Mouse (Mus musculus) intestine, embryonic 14.5 days (tissue): ENCODE results near the gene Zfp710. TPM values are rescaled to one million over a fixed set of nuclear protein-coding genes. Genes with fewer than 3 reads are reported as not detected.

Experiments used
- ATAC-seq: fragments of 200-750 bp; cut with Nextera tagmentation; replicated peaks from 2 replicates; pipeline ENCODE4 v1.8.0; 2017; ENCODE audit warnings: low read depth, moderate number of reproducible peaks, moderate TSS enrichment, moderate library complexity; ENCODE audit not compliant: low FRiP score, low TSS enrichment
- DNase-seq: peaks from one replicate; pipeline ENCODE4 v3.0.0-alpha.2; 2018; ENCODE audit warnings: low spot score
- H3K27ac ChIP-seq: fragments of 300-500 bp; sonication (generic); 2 replicates; pipeline ENCODE4 v1.5.1; 2014; ENCODE audit warnings: low read depth, mild to moderate bottlenecking, control low read depth
- H3K27me3 ChIP-seq: fragments of 300-500 bp; sonication (generic); replicated peaks from 2 replicates; pipeline ENCODE4 v1.6.1; 2014; ENCODE audit warnings: low read length, control low read depth; ENCODE audit not compliant: control insufficient read depth, insufficient read depth
- H3K36me3 ChIP-seq: fragments of 300-500 bp; sonication (generic); 2 replicates; pipeline ENCODE4 v1.6.1; 2014; ENCODE audit warnings: low read length, control low read depth; ENCODE audit not compliant: control insufficient read depth, insufficient read depth
- H3K4me1 ChIP-seq: fragments of 300-500 bp; sonication (generic); replicated peaks from 2 replicates; pipeline ENCODE4 v1.6.1; 2014; ENCODE audit warnings: low read length, control low read depth, mixed read lengths; ENCODE audit not compliant: control insufficient read depth, insufficient read depth
- H3K4me2 ChIP-seq: fragments of 300-500 bp; sonication (generic); 2 replicates; pipeline ENCODE4 v1.6.1; 2014; ENCODE audit warnings: low read length
- H3K4me3 ChIP-seq: fragments of 300-500 bp; sonication (generic); 2 replicates; pipeline ENCODE4 v1.5.1; 2014; ENCODE audit warnings: low read depth, low read length, control low read depth, mixed read lengths
- H3K9ac ChIP-seq: fragments of 300-500 bp; sonication (generic); 2 replicates; pipeline ENCODE4 v1.6.1; 2014; ENCODE audit warnings: mild to moderate bottlenecking, low read length
- H3K9me3 ChIP-seq: fragments of 300-500 bp; sonication (generic); 2 replicates; pipeline ENCODE4 v1.6.1; 2016; ENCODE audit warnings: low read length, control low read depth; ENCODE audit not compliant: control insufficient read depth
- WGBS: fragments of 180-500 bp; shearing (Covaris S2); extraction: QIAGEN DNeasy Blood & Tissue Kit; methylation state at CpG from one replicate; pipeline ENCODE4 v1.1.7; 2014; 5-methylcytosine and 5-hydroxymethylcytosine counted together
- polyA plus RNA-seq: library from polyadenylated mRNA; unstranded; fragments of >200 nt; fragmentation: Nextera tagmentation; extraction: Ambion mirVana; gene quantifications from 2 replicates; pipeline ENCODE4 v1.2.1, GENCODE M21; 2014

Gene Zfp710
- polyA plus RNA-seq, 1 experiment from 2014 or later, result 18.9 TPM

DNA sequence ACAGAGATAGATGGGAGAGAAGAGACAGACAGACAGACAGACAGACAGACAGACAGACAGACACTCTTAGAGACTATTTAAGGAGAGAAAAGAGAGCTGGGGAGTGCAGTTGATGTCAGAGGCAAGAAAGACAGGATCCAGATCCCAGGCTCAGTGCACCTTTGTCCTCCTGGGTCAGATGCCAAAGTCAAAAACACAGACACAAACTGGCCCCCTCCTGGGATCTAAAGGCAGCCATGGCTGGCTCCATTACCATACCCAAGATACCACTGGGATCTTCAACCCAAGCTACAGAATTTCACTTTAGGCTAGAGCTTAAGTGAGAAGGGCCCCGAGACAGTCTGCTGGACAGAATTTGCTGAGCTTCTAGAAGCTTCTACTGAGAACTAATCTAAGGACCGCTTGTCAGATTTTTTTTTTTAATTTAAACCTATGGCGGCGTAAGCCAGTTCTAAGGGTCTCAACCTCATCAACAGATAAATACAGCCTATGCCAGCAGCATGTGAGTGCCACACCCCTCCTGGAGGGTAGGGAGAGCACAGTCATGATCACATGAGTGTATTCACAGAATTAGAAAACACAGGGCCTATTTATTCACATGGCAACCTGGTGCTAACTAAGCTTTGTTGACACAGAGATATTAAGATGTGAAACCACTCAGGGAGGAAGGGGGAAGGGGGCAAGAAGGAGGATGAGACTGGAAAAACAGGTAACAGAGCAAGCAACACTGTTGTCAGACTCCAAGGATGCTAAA, 81.2 kb downstream of the Zfp710 start:
- H3K27me3 ChIP-seq, result no peaks in the 10 kb centered on the region
- no peak overlapping the region for H3K4me2 ChIP-seq
- no peaks in the 10 kb centered on the region for H3K9me3 ChIP-seq
- no peak overlapping the region for H3K4me3 ChIP-seq
- ATAC-seq, result no peak; the same call in 1 of the 2 replicates
- 91% methylated on average over 4 of the region's 4 CpGs for WGBS
- no peak overlapping the region for H3K27ac ChIP-seq
- DNase-seq, result no peak
- 0 out of 2 replicates have a peak, but pooled peaks cover 2% of the 10 kb centered on the region for H3K4me1 ChIP-seq
- H3K9ac ChIP-seq, result no peak overlapping the region
- H3K36me3 ChIP-seq, result peaks cover 39% of the 10 kb centered on the region

DNA sequence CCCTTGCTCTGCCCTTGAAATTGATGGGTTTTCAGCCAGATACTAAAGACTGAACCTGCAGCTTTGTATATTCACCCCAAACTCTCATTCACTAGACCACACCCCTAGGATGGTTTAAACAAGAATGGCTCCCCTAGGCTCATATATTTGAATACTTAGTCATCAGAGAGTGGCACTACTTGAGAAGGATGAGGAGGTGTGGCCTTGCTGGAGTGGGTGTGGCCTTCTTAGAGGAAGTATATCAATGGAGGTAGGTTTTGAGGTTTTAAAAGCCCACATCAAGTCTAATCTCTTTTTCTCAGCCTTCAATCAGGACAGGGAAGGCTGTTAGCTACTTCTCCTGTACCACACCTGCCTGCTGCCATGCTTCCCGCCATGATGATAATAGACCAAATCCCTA, 81.8 kb downstream of the Zfp710 start:
- DNase-seq (no peak), ATAC-seq (no peak)
- Histone ChIP-seq H3K27me3 (no peaks in the 10 kb centered on the region), H3K27ac (no peak overlapping the region), H3K36me3 (peaks cover 34% of the 10 kb centered on the region), H3K9me3 (no peaks in the 10 kb centered on the region), H3K4me2 (no peak overlapping the region), H3K4me3 (no peak overlapping the region), H3K4me1 (peaks cover 8% of the 10 kb centered on the region; the same call in 1 of the 2 replicates), H3K9ac (no peak overlapping the region)
- WGBS, result 95% methylated on average over 1 of the region's 1 CpGs

DNA sequence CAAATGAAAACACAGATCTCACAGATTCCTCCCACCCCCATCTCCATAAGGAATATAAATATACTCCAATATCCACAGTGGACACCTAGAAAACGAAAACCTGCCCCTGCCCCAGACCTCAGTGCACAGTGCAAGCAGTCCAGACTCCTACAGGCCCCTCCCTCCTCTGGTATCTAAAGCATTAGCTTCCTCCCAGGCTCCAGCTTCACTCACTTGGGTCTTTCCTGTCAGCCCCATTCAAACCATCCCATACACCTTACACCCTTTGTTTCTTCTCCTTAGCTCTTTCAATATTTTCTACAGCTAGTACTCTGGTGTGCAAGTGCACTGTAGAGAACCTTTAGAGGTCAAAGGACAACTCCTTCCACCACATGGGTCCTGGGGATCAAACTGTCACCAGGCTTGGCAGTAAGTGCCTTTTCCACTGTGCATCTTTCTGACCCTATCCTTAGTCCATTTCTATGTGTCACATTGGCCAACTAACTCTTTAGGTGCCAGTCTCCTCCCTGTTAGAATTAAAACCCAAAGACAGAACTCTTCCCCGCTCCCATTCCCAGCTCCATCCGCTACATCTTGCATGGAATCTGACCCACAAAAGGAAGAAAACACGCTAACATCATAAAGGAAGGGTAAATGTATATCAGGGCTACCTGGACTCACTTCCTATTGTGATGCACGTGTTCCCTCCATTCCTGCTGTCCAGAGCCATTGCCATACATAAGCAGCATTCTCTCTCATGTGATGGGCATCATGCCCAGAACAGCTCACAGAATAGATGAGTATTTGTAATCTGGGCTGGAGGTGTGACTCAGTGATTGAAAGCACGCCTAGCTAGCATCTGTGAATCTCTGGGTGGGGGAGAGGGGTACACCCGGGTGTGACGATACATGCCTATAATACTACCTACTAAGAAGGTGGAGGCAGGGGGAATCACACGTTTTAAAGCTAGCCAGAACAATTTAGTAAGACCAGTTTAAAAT, 86.7 kb downstream of the Zfp710 start:
- no peak overlapping the region for H3K27ac ChIP-seq

DNA sequence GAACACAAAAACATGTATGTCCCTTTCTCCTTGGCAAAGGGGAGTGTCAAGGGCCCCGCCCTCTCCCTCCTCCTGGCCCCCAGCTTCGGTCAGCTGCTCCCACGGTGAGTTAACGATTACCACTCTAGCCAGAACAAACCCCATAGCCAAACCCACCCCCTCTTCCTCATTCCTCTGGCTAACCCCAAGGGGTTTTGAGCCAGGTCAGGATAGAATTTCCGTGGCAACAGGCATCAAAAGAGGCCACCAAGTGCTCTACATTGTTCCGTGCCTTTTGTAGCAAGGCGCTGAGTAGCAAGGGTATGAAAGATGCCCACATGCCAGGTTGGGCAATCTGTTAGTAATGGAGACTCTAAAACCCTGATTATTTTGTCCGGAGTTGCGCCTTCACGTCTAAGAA, 89.4 kb downstream of the Zfp710 start:
- Histone ChIP-seq H3K4me3 (peak overlapping the region; percentile 92), H3K27ac (peak overlapping the region; percentile 98), H3K9ac (peak overlapping the region; percentile 98), H3K36me3 (peaks cover 17% of the 10 kb centered on the region), H3K4me2 (peak overlapping the region; percentile 91), H3K9me3 (no peaks in the 10 kb centered on the region), H3K27me3 (no peaks in the 10 kb centered on the region), H3K4me1 (peaks cover 36% of the 10 kb centered on the region)
- 13% methylated on average over 10 of the region's 10 CpGs for WGBS
- DNase-seq (peak; percentile 61), ATAC-seq (0 out of 2 replicates have a peak, but pooled peaks have one; percentile 8)

More for the DNA sequence above, 86.7 kb downstream of the Zfp710 start:
- Histone ChIP-seq H3K9me3 (no peaks in the 10 kb centered on the region), H3K36me3 (peaks cover 17% of the 10 kb centered on the region), H3K27me3 (no peaks in the 10 kb centered on the region), H3K9ac (no peak overlapping the region), H3K4me3 (no peak overlapping the region), H3K4me2 (no peak overlapping the region), H3K4me1 (peaks cover 36% of the 10 kb centered on the region)
- WGBS, result 77% methylated on average over 9 of the region's 9 CpGs
- DNase-seq (no peak), ATAC-seq (no peak)

DNA sequence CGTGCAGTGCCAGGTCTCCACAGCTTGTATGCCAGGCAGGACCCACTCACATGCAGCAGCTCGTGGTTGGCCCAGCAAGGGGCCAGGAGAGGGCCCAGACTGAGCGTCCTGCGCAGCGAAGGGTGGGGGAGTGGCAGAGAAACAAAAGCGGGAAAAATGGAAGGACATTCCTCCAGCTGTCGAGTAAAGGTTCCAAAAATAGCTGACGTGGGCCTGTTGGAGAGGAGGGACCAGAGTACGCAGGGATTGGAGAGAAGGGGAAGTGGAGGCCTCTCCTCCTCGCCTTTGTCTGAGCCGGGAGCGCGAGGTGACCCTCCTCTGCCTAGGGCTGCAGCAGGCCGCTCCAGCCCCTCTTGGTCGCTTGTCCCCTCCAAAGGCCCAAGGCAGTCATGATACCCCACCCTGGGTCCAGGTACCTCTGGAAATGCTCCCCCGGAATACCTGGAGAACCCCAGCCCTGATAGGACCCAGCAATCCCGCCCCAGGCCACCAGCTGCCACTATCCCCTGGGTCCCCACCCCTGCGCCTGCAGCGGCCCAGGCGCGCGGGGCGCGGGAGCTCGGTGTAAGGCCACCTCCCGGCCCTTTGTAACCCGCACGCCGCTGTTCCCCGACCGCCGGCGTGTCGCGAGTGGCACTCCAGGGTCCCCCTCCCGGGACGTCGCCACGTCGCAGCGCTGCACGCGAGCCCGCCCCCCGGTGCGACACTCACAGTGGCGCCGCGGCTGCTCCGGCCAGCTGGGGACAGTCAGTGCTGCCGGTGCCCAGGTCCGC, 90.0 kb downstream of the Zfp710 start:
- Histone ChIP-seq H3K4me1 (peaks cover 36% of the 10 kb centered on the region), H3K9me3 (no peaks in the 10 kb centered on the region), H3K9ac (peak overlapping the region; percentile 98), H3K4me2 (peak overlapping the region; percentile 91), H3K4me3 (peak overlapping the region; percentile 92), H3K27me3 (no peaks in the 10 kb centered on the region), H3K27ac (peak overlapping the region; percentile 98), H3K36me3 (peaks cover 13% of the 10 kb centered on the region)
- under 1% methylated on average over 49 of the region's 52 CpGs for WGBS
- ATAC-seq, result peak; percentile 82
- DNase-seq, result peak; percentile 89

DNA sequence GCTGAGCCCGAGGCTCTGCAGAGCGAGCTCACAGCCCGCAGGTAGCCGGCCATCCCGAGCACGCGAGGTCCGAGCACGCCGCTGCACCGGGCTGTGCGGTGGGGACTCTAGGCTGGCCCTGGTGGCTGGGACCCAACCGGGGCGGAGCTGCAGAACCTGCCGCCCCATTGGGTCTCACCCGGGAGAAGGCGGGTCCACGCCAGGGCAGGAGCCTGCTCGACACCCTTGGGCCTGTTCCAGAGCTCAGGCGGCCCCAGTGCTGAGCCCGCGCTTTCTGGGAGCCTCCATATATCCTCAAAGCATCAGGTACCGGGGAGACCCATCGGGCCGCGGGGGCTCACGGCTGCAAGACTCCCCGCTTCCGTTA, 90.6 kb downstream of the Zfp710 start, which contains the start of gene Idh2:
Idh2 (minus strand) TSS at position 169 of the 367 bp plus-strand sequence.
- ATAC-seq, result peak; percentile 97
- Histone ChIP-seq H3K36me3 (peaks cover 10% of the 10 kb centered on the region), H3K9ac (peak within 1 kb of the TSS; percentile 98), H3K4me1 (peaks cover 36% of the 10 kb centered on the region), H3K27me3 (no peaks in the 10 kb centered on the region), H3K4me2 (peak within 1 kb of the TSS; percentile 91), H3K27ac (peak within 1 kb of the TSS; percentile 98), H3K9me3 (no peaks in the 10 kb centered on the region), H3K4me3 (peak within 1 kb of the TSS; percentile 92)
- peak; percentile 92 for DNase-seq
- WGBS, result 0% methylated on average over 28 of the region's 29 CpGs

DNA sequence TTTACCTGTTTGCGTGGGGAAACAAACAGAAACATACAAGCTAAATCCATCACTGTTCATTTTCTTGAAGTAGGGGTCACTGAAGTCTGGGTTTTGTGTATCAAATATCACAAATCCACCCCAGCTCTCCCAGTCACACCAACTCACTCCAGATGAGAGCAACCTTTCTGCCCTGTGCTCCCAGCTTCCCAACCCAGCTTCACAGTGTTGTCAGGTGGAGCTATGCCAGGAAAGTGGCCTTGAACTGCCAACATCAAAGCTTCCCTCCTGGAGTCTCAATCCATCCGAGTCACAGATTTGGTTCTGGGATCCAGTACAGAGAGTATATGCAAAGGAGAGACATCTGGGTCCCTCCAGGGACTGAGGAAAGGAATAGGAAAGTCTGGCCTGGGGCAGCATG, 91.5 kb downstream of the Zfp710 start:
- H3K4me2 ChIP-seq, result peak overlapping the region; percentile 91

DNA sequence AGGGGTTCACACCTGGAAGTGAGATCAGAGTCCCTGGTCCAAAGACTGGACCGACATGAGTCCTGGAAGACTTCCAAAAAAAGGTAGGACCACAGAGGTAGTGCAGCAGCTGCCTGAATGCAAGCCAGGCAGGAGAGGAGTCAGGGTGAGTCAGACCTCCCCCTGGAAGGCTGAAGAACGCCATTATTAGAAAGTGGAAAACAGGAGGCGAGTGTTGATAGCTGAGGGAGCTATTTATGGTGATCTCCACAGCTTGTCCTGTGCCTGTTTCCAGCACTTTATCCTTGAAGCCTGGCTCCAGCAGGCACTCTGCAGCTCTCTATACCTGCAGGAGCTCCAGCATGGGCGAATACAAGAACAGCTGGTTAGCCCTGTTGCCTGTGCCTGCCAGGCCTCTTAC, 94.6 kb downstream of the Zfp710 start:
- peaks cover 5% of the 10 kb centered on the region; the same call in 1 of the 2 replicates for H3K4me1 ChIP-seq
- 63% methylated on average over 4 of the region's 4 CpGs for WGBS

More for the DNA sequence above, 91.5 kb downstream of the Zfp710 start:
- no peaks in the 10 kb centered on the region for H3K9me3 ChIP-seq
- H3K27ac ChIP-seq, result no peak overlapping the region
- peaks cover 4% of the 10 kb centered on the region; the same call in 1 of the 2 replicates for H3K36me3 ChIP-seq
- H3K27me3 ChIP-seq, result no peaks in the 10 kb centered on the region
- H3K9ac ChIP-seq, result no peak overlapping the region; the same call in 1 of the 2 replicates
- DNase-seq (no peak), ATAC-seq (no peak)
- peaks cover 31% of the 10 kb centered on the region for H3K4me1 ChIP-seq
- WGBS, result 70% methylated on average over 2 of the region's 2 CpGs
- no peak overlapping the region for H3K4me3 ChIP-seq

More for the DNA sequence above, 94.6 kb downstream of the Zfp710 start:
- H3K4me2 ChIP-seq, result no peak overlapping the region
- H3K9me3 ChIP-seq, result no peaks in the 10 kb centered on the region
- H3K9ac ChIP-seq, result no peak overlapping the region
- DNase-seq, result no peak
- H3K4me3 ChIP-seq, result no peak overlapping the region
- H3K27ac ChIP-seq, result no peak overlapping the region
- H3K36me3 ChIP-seq, result no peaks in the 10 kb centered on the region
- ATAC-seq, result no peak
- no peaks in the 10 kb centered on the region for H3K27me3 ChIP-seq
